Mouse (Mus musculus): ENCODE results near the gene Msl1. TPM values are rescaled to one million over a fixed set of nuclear protein-coding genes. Genes with fewer than 3 reads are reported as not detected.

The Msl1 gene
- polyA plus RNA-seq, 1 experiment = 53.0 TPM

GRCm38 (mm10) chr11:98770096-98770975 is 25.0 kb upstream of the Msl1 start:
- no peak for TF ChIP-seq GATA1 (IDR thresholded peaks at IDR 0.05; ENCODE audit: low read length)

- TF ChIP-seq GATA1 (IDR thresholded peaks at IDR 0.05; ENCODE audit: low read length) = no peak
These were observed 24.2 kb upstream of the Msl1 start for GRCm38 (mm10) chr11:98771131-98771530.

GRCm38 (mm10) chr11:98771844-98772525 is 23.3 kb upstream of the Msl1 start:
- TF ChIP-seq GATA1 (IDR thresholded peaks at IDR 0.05; ENCODE audit: low read length) = no peak

- no peak for TF ChIP-seq GATA1 (IDR thresholded peaks at IDR 0.05; ENCODE audit: low read length)
These were observed 22.6 kb upstream of the Msl1 start for GRCm38 (mm10) chr11:98772667-98773171.

GRCm38 (mm10) chr11:98773635-98774295 is 21.6 kb upstream of the Msl1 start:
- TF ChIP-seq GATA1 (IDR thresholded peaks at IDR 0.05; ENCODE audit: low read length) = no peak

- no peak for TF ChIP-seq GATA1 (IDR thresholded peaks at IDR 0.05; ENCODE audit: low read length)
These were observed 20.6 kb upstream of the Msl1 start, which contains the start of gene Nr1d1 for GRCm38 (mm10) chr11:98774582-98775347. Gene Nr1d1, minus strand, starts transcription at chr11:98775333.

- TF ChIP-seq GATA1 (IDR thresholded peaks at IDR 0.05; ENCODE audit: low read length) = no peak
These were observed 19.8 kb upstream of the Msl1 start for GRCm38 (mm10) chr11:98775348-98776051.

GRCm38 (mm10) chr11:98776052-98776764 is 19.1 kb upstream of the Msl1 start:
- no peak for TF ChIP-seq GATA1 (IDR thresholded peaks at IDR 0.05; ENCODE audit: low read length)

- TF ChIP-seq GATA1 (IDR thresholded peaks at IDR 0.05; ENCODE audit: low read length) = no peak
These were observed 18.3 kb upstream of the Msl1 start for GRCm38 (mm10) chr11:98776843-98777590.

GRCm38 (mm10) chr11:98777888-98778287 is 17.4 kb upstream of the Msl1 start:
- no peak for TF ChIP-seq GATA1 (IDR thresholded peaks at IDR 0.05; ENCODE audit: low read length)

- TF ChIP-seq GATA1 (IDR thresholded peaks at IDR 0.05; ENCODE audit: low read length) = no peak
These were observed 13.3 kb upstream of the Msl1 start for GRCm38 (mm10) chr11:98781851-98782512.

- no peak for TF ChIP-seq GATA1 (IDR thresholded peaks at IDR 0.05; ENCODE audit: low read length)
These were observed 12.6 kb upstream of the Msl1 start for GRCm38 (mm10) chr11:98782651-98783235.

All from G1E-ER4 (cell line).